Mouse (Mus musculus) E14TG2a.4 (cell line): ENCODE data around the gene Sema6c.

Source experiments
- CTCF ChIP-seq: conservative IDR thresholded peaks from 2 replicates; pipeline ENCODE4 v1.5.1; 2014; ENCODE audit warnings: low read length
- POU5F1 ChIP-seq: IDR thresholded peaks from 2 replicates; pipeline ENCODE4 v1.6.1; 2014; ENCODE audit warnings: low read length, borderline replicate concordance

DNA sequence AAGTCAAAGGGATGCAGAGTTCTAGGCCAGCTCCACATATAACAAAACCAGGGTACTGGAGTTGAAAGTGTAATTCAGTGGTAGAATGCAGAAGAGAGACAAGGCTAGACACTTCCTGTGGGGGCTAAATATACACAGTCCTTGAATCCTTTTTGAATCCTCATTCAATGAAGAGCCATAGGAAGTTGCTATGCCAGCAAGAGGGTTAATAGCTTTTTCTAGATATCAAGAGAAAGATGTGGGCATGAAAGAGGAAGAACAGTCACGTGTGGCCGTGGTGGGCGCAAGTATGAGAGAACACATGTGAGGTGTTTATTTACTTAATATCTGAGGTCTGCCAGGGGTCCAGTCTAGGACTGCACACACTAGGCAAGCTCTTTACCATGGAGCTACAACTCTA, 23.9 kb upstream of the Sema6c start:
- no peak for TF ChIP-seq CTCF
- TF ChIP-seq POU5F1 = no peak
